Mouse (Mus musculus) forebrain, embryonic 14.5 days (tissue): ENCODE data around the gene Tmem192. TPM values are rescaled to one million over a fixed set of nuclear protein-coding genes. Genes with fewer than 3 reads are reported as not detected.

Experiments
- ATAC-seq: fragments of 200-750 bp; cut with Nextera tagmentation; 2 replicates; pipeline ENCODE4 v1.8.0; 2017; ENCODE audit warnings: mild to moderate bottlenecking, moderate library complexity
- DNase-seq: peaks from one replicate; pipeline ENCODE4 v3.0.0-alpha.2; 2015; ENCODE audit warnings: low spot score
- H3K27ac ChIP-seq: fragments of 300-500 bp; sonication (generic); 2 replicates; pipeline ENCODE4 v1.5.1; 2014; ENCODE audit warnings: low read depth, mild to moderate bottlenecking, control low read depth, low read length, moderate library complexity
- H3K27me3 ChIP-seq: fragments of 300-500 bp; sonication (generic); replicated peaks from 2 replicates; pipeline ENCODE4 v1.6.1; 2014; ENCODE audit warnings: low read length, control low read depth, mixed read lengths; ENCODE audit not compliant: control insufficient read depth, insufficient read depth
- H3K36me3 ChIP-seq: fragments of 300-500 bp; sonication (generic); 2 replicates; pipeline ENCODE4 v1.6.1; 2014; ENCODE audit warnings: low read length, control low read depth; ENCODE audit not compliant: control insufficient read depth, insufficient read depth
- H3K4me1 ChIP-seq: fragments of 300-500 bp; sonication (generic); 2 replicates; pipeline ENCODE4 v1.6.1; 2014; ENCODE audit warnings: antibody characterized with exemption, low read length, control low read depth; ENCODE audit not compliant: control insufficient read depth, insufficient read depth
- H3K4me2 ChIP-seq: fragments of 300-500 bp; sonication (generic); 2 replicates; pipeline ENCODE4 v1.6.1; 2014; ENCODE audit warnings: mild to moderate bottlenecking, control low read depth, low read length
- H3K4me3 ChIP-seq: fragments of 300-500 bp; sonication (generic); 2 replicates; pipeline ENCODE4 v1.5.1; 2014; ENCODE audit warnings: low read depth, low read length, control low read depth
- H3K9ac ChIP-seq: fragments of 300-500 bp; sonication (generic); 2 replicates; pipeline ENCODE4 v1.6.1; 2014; ENCODE audit warnings: mild to moderate bottlenecking, low read length, control low read depth, moderate library complexity
- H3K9me3 ChIP-seq: fragments of 300-500 bp; sonication (generic); replicated peaks from 2 replicates; pipeline ENCODE4 v1.6.1; 2016; ENCODE audit warnings: low read length, control low read depth, mixed read lengths; ENCODE audit not compliant: control insufficient read depth
- WGBS: fragments of 180-500 bp; shearing (Covaris S2); extraction: QIAGEN DNeasy Blood & Tissue Kit; methylation state at CpG from one replicate; pipeline ENCODE4 v1.1.7; 2014; 5-methylcytosine and 5-hydroxymethylcytosine counted together
- polyA plus RNA-seq: library from polyadenylated mRNA; unstranded; fragments of >200 nt; fragmentation: Nextera tagmentation; extraction: Ambion mirVana; gene quantifications from 2 replicates; pipeline ENCODE4 v1.2.1, GENCODE M21; 2014

Tmem192 gene
- polyA plus RNA-seq: 24.0 and 26.2 TPM in 2 replicates

DNA sequence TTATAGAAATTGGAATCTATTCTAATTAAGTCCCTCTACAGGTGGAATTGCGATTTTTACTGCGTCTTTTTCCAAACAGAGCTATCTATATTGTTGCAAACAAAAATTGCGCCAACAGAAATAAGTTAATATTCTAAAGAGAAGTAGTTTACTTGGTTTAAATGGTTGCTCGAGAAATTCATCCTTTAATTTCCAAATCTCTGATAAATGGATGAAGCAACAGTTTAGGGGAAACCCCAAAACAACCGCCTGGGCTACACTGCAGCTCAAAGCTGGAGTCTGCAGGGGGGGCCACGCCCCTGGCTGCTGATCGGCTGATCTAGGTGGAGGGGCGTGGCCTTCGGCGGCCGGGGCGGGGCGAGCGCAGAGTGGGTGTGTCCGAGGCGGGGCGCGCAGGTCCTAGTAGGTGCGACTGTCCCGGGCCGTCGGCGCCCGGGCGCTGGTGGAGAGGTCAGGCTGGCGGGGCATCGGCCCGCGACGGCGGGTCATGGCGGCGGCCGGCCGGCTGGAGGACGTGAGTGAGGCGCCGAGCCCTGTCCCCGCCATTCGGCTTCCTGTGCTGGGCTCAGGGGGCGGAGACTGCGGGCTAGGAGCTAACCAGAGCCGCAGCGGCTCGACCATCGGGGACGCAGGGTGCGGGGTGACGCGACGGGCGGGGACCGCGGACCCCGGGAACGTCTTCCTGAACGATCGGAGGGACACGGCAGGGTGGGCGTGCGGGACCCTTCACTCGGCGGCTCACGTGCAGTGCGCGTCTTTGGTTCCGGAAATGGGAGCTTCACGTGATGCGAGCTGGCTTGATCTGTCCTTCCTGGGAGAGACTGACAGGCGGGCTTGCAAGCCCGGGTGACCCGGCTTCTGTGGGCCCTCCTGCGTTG lies at the start of gene Tmem192:
Gene Tmem192, plus strand, starts transcription at position 366 of the 878 bp plus-strand sequence.
- H3K4me3 ChIP-seq: peak within 1 kb of the TSS; percentile 81
- H3K27ac ChIP-seq: peak within 1 kb of the TSS; percentile 65
- H3K9ac ChIP-seq: peak within 1 kb of the TSS; percentile 63
- H3K36me3 ChIP-seq: no peaks in the 10 kb centered on the region
- no peaks in the 10 kb centered on the region for H3K9me3 ChIP-seq
- peak within 1 kb of the TSS; percentile 63 for H3K4me2 ChIP-seq
- H3K4me1 ChIP-seq: no peaks in the 10 kb centered on the region
- 2% methylated on average over 72 of the region's 73 CpGs for WGBS
- DNase-seq: peak; percentile 90
- H3K27me3 ChIP-seq: no peaks in the 10 kb centered on the region; the same call in 1 of the 2 replicates
- ATAC-seq: peak; percentile 97

- no peaks in the 10 kb centered on the region for H3K36me3 ChIP-seq
- no peaks in the 10 kb centered on the region for H3K4me1 ChIP-seq
- no peak overlapping the region for H3K27ac ChIP-seq
- no peaks in the 10 kb centered on the region for H3K27me3 ChIP-seq
- DNase-seq (no peak), ATAC-seq (no peak)
- no peak overlapping the region for H3K4me2 ChIP-seq
- no peak overlapping the region for H3K4me3 ChIP-seq
- no peaks in the 10 kb centered on the region for H3K9me3 ChIP-seq
- 34% methylated on average over 4 of the region's 4 CpGs for WGBS
- no peak overlapping the region for H3K9ac ChIP-seq
Observed at GRCm38 (mm10) chr8:64898710-64899109, 48.3 kb upstream of the Tmem192 start.

DNA sequence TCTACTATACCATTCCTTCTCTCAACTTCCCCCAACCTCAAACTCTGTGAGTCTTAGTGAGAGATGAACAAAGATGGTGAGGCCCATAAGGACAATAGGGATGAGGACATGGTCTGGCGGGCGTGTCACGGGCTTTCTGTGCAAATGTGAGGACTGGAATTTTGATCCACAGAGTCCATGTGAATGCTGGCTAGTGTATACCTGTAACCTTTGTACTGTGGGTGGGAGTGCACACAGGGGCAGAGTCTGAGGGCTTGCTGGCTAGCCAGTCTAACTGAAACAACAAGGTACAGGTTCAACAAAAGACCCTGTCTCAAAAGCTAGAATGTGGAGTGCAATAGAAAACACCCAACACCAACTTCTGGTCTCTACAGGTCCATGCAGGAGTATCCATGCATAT lies 46.3 kb upstream of the Tmem192 start:
- Histone ChIP-seq H3K4me1 (no peaks in the 10 kb centered on the region), H3K4me3 (no peak overlapping the region), H3K4me2 (no peak overlapping the region), H3K27me3 (no peaks in the 10 kb centered on the region), H3K27ac (no peak overlapping the region), H3K9ac (no peak overlapping the region), H3K36me3 (no peaks in the 10 kb centered on the region), H3K9me3 (no peaks in the 10 kb centered on the region)
- ATAC-seq (no peak), DNase-seq (no peak)
- WGBS: 95% methylated on average over 3 of the region's 3 CpGs

DNA sequence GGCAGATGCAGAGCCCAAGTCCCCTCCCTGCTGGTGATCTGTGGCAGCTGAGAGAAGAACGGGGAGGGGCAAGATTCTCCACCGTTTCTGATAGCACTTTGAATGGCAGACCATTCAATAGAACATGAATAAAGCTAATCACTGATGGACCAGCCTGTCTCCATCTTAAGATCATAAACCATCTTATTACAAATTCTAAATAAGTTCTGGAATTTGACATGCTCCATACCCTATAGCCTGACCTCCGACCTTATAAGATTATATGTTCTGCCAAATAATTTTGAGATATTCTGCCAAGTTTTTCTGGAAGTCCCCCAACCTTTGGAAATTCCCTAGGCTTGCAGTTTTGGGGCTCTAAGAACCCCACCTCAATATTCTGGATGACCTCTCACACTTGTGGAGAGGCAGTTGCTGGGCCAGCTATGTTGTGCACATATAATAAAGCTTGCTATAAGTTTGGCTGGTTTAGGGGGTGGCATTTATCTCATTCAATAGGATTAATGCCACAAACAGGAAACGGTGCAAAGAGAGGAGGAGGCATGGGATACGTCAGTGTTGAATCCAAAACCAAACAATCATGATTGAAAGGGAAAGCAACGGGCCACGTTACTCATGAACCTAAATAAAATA lies 45.3 kb upstream of the Tmem192 start:
- no peak overlapping the region for H3K9ac ChIP-seq
- DNase-seq (no peak), ATAC-seq (no peak)
- H3K27ac ChIP-seq: no peak overlapping the region
- no peaks in the 10 kb centered on the region for H3K4me1 ChIP-seq
- 64% methylated on average over 7 of the region's 7 CpGs for WGBS
- H3K36me3 ChIP-seq: no peaks in the 10 kb centered on the region
- H3K4me2 ChIP-seq: no peak overlapping the region
- H3K9me3 ChIP-seq: no peaks in the 10 kb centered on the region
- no peak overlapping the region for H3K4me3 ChIP-seq
- H3K27me3 ChIP-seq: no peaks in the 10 kb centered on the region

- Histone ChIP-seq H3K36me3 (no peaks in the 10 kb centered on the region), H3K4me3 (no peak overlapping the region), H3K4me1 (no peaks in the 10 kb centered on the region), H3K27ac (no peak overlapping the region), H3K27me3 (no peaks in the 10 kb centered on the region), H3K9ac (no peak overlapping the region), H3K9me3 (no peaks in the 10 kb centered on the region), H3K4me2 (no peak overlapping the region)
- no peak for DNase-seq
- 68% methylated on average over 12 of the region's 12 CpGs for WGBS
- ATAC-seq: no peak
Observed at GRCm38 (mm10) chr8:64902191-64902590, 44.8 kb upstream of the Tmem192 start.

GRCm38 (mm10) chr8:64903778-64904177 lies 43.2 kb upstream of the Tmem192 start:
- no peak overlapping the region for H3K27ac ChIP-seq
- no peaks in the 10 kb centered on the region for H3K36me3 ChIP-seq
- H3K9ac ChIP-seq: no peak overlapping the region
- H3K4me2 ChIP-seq: no peak overlapping the region
- H3K4me1 ChIP-seq: no peaks in the 10 kb centered on the region
- DNase-seq: peak; percentile 28
- H3K4me3 ChIP-seq: no peak overlapping the region
- ATAC-seq: no peak
- WGBS: 7% methylated on average over 3 of the region's 3 CpGs
- no peaks in the 10 kb centered on the region for H3K27me3 ChIP-seq
- no peaks in the 10 kb centered on the region for H3K9me3 ChIP-seq

DNA sequence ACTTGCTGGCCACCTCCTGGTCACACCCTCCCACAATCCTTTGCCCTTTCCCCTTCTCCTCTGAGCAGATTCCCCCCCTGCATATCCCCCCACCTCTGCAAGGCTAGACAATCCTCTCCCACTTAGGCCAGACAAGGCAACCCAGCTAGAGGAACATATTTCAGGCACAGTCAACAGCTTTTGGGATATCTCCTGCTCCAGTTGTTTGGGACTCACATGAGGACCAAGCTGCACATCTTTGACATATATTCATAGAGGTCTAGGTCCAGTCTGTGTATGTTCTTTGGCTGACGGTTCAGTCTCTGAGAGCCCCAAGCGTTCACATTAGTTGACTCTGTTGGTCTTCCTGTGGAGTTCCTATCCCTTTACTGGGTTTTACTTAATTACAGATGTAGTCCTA lies 37.0 kb upstream of the Tmem192 start:
- Histone ChIP-seq H3K36me3 (no peaks in the 10 kb centered on the region), H3K4me1 (no peaks in the 10 kb centered on the region), H3K4me3 (no peak overlapping the region), H3K9me3 (no peaks in the 10 kb centered on the region), H3K27me3 (no peaks in the 10 kb centered on the region), H3K4me2 (no peak overlapping the region), H3K27ac (no peak overlapping the region), H3K9ac (no peak overlapping the region)
- whole genome bisulfite sequencing: 94% methylated on average over 2 of the region's 2 CpGs
- ATAC-seq (no peak), DNase-seq (no peak)

DNA sequence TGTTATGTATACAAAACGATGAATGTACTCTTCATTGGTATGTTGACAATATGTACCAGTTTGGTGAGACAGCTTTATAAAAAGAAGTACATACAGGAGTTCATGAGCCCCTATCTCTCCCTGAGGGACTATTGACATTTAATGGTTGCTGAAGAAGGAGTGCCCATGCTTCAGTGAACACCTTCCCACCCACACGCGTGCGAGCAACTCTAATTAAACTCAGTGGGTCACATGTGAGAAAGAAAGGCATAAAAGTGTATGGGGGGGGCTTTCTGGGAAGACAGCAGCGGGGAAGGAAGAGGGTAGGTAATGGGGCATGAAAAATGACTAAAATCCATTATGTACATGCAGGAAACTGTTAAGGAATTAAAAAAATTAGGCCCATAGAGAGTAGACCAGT lies 30.2 kb upstream of the Tmem192 start:
- Histone ChIP-seq H3K4me2 (no peak overlapping the region), H3K9ac (no peak overlapping the region), H3K27me3 (no peaks in the 10 kb centered on the region), H3K4me1 (0 out of 2 replicates have a peak, but pooled peaks cover 4% of the 10 kb centered on the region), H3K4me3 (no peak overlapping the region), H3K36me3 (no peaks in the 10 kb centered on the region), H3K9me3 (no peaks in the 10 kb centered on the region), H3K27ac (no peak overlapping the region)
- DNase-seq (no peak), ATAC-seq (no peak)
- 61% methylated on average over 5 of the region's 5 CpGs for WGBS

GRCm38 (mm10) chr8:64923329-64923728 lies 23.7 kb upstream of the Tmem192 start:
- no peaks in the 10 kb centered on the region for H3K9me3 ChIP-seq
- H3K9ac ChIP-seq: no peak overlapping the region
- H3K4me2 ChIP-seq: no peak overlapping the region
- DNase-seq (no peak), ATAC-seq (no peak)
- H3K27me3 ChIP-seq: no peaks in the 10 kb centered on the region
- H3K4me1 ChIP-seq: 0 out of 2 replicates have a peak, but pooled peaks cover 4% of the 10 kb centered on the region
- H3K4me3 ChIP-seq: no peak overlapping the region
- WGBS: 77% methylated on average over 3 of the region's 3 CpGs
- no peak overlapping the region for H3K27ac ChIP-seq
- H3K36me3 ChIP-seq: no peaks in the 10 kb centered on the region
